ENCODE assay signal across 19 mouse cellular contexts in the genomic region with DNA sequence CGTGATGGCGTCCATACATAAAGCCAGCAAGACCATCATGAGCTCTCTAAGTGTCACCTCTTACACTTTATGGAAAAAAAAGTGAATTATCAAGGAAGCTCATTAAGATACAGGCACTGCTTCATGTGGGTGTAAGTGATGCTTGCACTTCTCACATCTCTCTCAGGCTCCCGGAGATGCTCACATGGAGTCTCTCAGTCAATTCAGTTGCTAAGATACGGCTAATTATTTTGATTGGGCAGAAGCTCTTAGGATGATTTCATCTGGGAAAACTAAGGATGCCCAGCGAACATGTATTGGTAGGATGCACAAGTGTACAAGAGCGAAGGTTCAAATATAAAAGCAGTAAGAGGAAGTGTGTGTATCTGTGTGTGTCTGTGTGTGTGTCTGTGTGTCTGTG. TPM values are rescaled to one million over a fixed set of nuclear protein-coding genes. Genes with fewer than 3 reads are reported as not detected.
DNase-seq lines count a peak whose midpoint lies in the region; ATAC-seq and TF ChIP-seq lines count a peak whose summit lies in the region.
"Had no signal": no experiment of that assay in that cellular context is flagged by ENCODE, and none has a peak within 500 bp of the region (broad histone marks: within the 10 kb centered on the region; RNA-seq: fewer than 3 reads in every experiment).

No protein-coding gene starts in this region.

- no peak overlapping the region for H3K4me2 ChIP-seq in hindbrain, postnatal 0 days (ENCODE audit: low read depth, low read length)
- no peak overlapping the region for H3K4me2 ChIP-seq in hindbrain, embryonic 14.5 days (replicated peaks)
- H3K4me2 ChIP-seq in forebrain, embryonic 13.5 days = no peak overlapping the region
- no peak overlapping the region for H3K4me2 ChIP-seq in midbrain, embryonic 15.5 days

- no peak overlapping the region for H3K9ac ChIP-seq in hindbrain, postnatal 0 days (replicated peaks; ENCODE audit: low read length)
- no peak overlapping the region for H3K9ac ChIP-seq in hindbrain, embryonic 14.5 days
- no peak overlapping the region for H3K9ac ChIP-seq in forebrain, embryonic 13.5 days
- H3K9ac ChIP-seq in midbrain, embryonic 15.5 days = no peak overlapping the region

- no peaks in the 10 kb centered on the region for H3K4me1 ChIP-seq in hindbrain, postnatal 0 days (ENCODE audit: insufficient read depth, low read length)
- no peaks in the 10 kb centered on the region for H3K4me1 ChIP-seq in hindbrain, embryonic 14.5 days (replicated peaks; ENCODE audit: control insufficient read depth, insufficient read depth, low read length)
- H3K4me1 ChIP-seq in forebrain, embryonic 13.5 days = no peaks in the 10 kb centered on the region
- H3K4me1 ChIP-seq in midbrain, embryonic 15.5 days = no peaks in the 10 kb centered on the region
- no peaks in the 10 kb centered on the region for H3K4me1 ChIP-seq in cerebellum, adult 2 months (ENCODE audit: control insufficient read depth, insufficient read depth, low read length)

- ATAC-seq in hindbrain, postnatal 0 days = no peak
- ATAC-seq in hindbrain, embryonic 14.5 days (ENCODE audit: low FRiP score) = no peak
- peak; percentile 57; the same call in 1 of the 2 replicates for ATAC-seq in forebrain, embryonic 13.5 days
- 0 out of 2 replicates have a peak, but pooled peaks have one; percentile 48 for ATAC-seq in midbrain, embryonic 15.5 days (replicated peaks)
- ATAC-seq in megakaryocyte progenitor cell, adult 5-6 weeks (replicated peaks; ENCODE audit: poor library complexity) = no peak
- ATAC-seq: intestine, embryonic 16.5 days; lung, postnatal 0 days had no signal

- peak; percentile 27 for DNase-seq in hindbrain, postnatal 0 days (ENCODE audit: low spot score)
- DNase-seq in hindbrain, embryonic 14.5 days (ENCODE audit: low spot score) = no peak
- DNase-seq in layer of hippocampus, adult 9-11 months = peak; percentile 17
- DNase-seq in cerebellum, adult 2 months = no peak
- no peak for DNase-seq in adrenal gland, adult 18-20 months (ENCODE audit: low spot score in 2 of 2)
- DNase-seq: adrenal gland, postnatal 25 days; cerebellum, adult 11 months; gastrocnemius, adult 2 months; heart, adult 2 months; heart, postnatal 14 days; kidney, postnatal 36 days; thymus, postnatal 14 days had no signal

- H3K27ac ChIP-seq in hindbrain, postnatal 0 days = no peak overlapping the region
- H3K27ac ChIP-seq in hindbrain, embryonic 14.5 days = no peak overlapping the region
- H3K27ac ChIP-seq in forebrain, embryonic 13.5 days = no peak overlapping the region
- no peak overlapping the region for H3K27ac ChIP-seq in midbrain, embryonic 15.5 days
- no peak overlapping the region for H3K27ac ChIP-seq in cerebellum, adult 2 months (ENCODE audit: insufficient read depth, low read length)
- H3K27ac ChIP-seq: gastrocnemius, adult 2 months; heart, adult 2 months had no signal

- no peak for TF ChIP-seq POLR2A in cerebellum, adult 2 months (IDR thresholded peaks at IDR 0.05; ENCODE audit: borderline replicate concordance, insufficient read depth, low read length)

- TF ChIP-seq CTCF in hindbrain, postnatal 0 days (IDR thresholded peaks at IDR 0.05; ENCODE audit: low read depth) = no peak
- TF ChIP-seq CTCF in cerebellum, adult 2 months (IDR thresholded peaks at IDR 0.05; ENCODE audit: borderline replicate concordance, insufficient read depth, low read depth, low read length) = no peak

- WGBS in hindbrain, postnatal 0 days = 67% methylated on average over 6 of the region's 6 CpGs
- WGBS in hindbrain, embryonic 14.5 days = 71% methylated on average over 6 of the region's 6 CpGs
- 65% methylated on average over 6 of the region's 6 CpGs for WGBS in forebrain, embryonic 13.5 days
- 73% methylated on average over 6 of the region's 6 CpGs for WGBS in midbrain, embryonic 15.5 days
- 68% methylated on average over 6 of the region's 6 CpGs for WGBS in cerebellum, adult 2 months

- no peaks in the 10 kb centered on the region for H3K27me3 ChIP-seq in hindbrain, postnatal 0 days (ENCODE audit: insufficient read depth, low read length)
- no peaks in the 10 kb centered on the region for H3K27me3 ChIP-seq in hindbrain, embryonic 14.5 days (ENCODE audit: control insufficient read depth, insufficient read depth, low read length)
- no peaks in the 10 kb centered on the region for H3K27me3 ChIP-seq in forebrain, embryonic 13.5 days
- no peaks in the 10 kb centered on the region for H3K27me3 ChIP-seq in midbrain, embryonic 15.5 days (replicated peaks)
- H3K27me3 ChIP-seq in cerebellum, adult 2 months (ENCODE audit: control insufficient read depth, insufficient read depth, low read length) = no peaks in the 10 kb centered on the region

- no peak overlapping the region for H3K4me3 ChIP-seq in hindbrain, postnatal 0 days (ENCODE audit: low read length)
- no peak overlapping the region for H3K4me3 ChIP-seq in hindbrain, embryonic 14.5 days (replicated peaks; ENCODE audit: low read length)
- H3K4me3 ChIP-seq in forebrain, embryonic 13.5 days = no peak overlapping the region
- H3K4me3 ChIP-seq in midbrain, embryonic 15.5 days = no peak overlapping the region
- no peak overlapping the region for H3K4me3 ChIP-seq in cerebellum, adult 2 months (replicated peaks; ENCODE audit: insufficient read depth, low read depth, low read length)
- H3K4me3 ChIP-seq: gastrocnemius, adult 2 months; heart, adult 2 months; myocyte had no signal

- no peaks in the 10 kb centered on the region for H3K36me3 ChIP-seq in hindbrain, postnatal 0 days (ENCODE audit: insufficient read depth, low read length)
- H3K36me3 ChIP-seq in hindbrain, embryonic 14.5 days (replicated peaks; ENCODE audit: control insufficient read depth, insufficient read depth) = no peaks in the 10 kb centered on the region
- no peaks in the 10 kb centered on the region for H3K36me3 ChIP-seq in forebrain, embryonic 13.5 days (ENCODE audit: poor library complexity, severe bottlenecking)
- no peaks in the 10 kb centered on the region for H3K36me3 ChIP-seq in midbrain, embryonic 15.5 days (replicated peaks)

- no peaks in the 10 kb centered on the region for H3K9me3 ChIP-seq in hindbrain, postnatal 0 days (ENCODE audit: low read length)
- no peaks in the 10 kb centered on the region for H3K9me3 ChIP-seq in hindbrain, embryonic 14.5 days (ENCODE audit: control insufficient read depth, low read length)
- H3K9me3 ChIP-seq in forebrain, embryonic 13.5 days (replicated peaks) = no peaks in the 10 kb centered on the region
- no peaks in the 10 kb centered on the region for H3K9me3 ChIP-seq in midbrain, embryonic 15.5 days

RNA-seq across cellular contexts. Expression of a gene that starts 38.1 kb away (rescaled TPM):
- total RNA-seq in hindbrain, postnatal 0 days (2014; rRNA removed) = 0.40 and 0.68 TPM in 2 replicates
- polyA plus RNA-seq in hindbrain, postnatal 0 days (2015; fragmentation: Nextera tagmentation; extraction: Ambion mirVana) = 0.35 and 0.42 TPM in 2 replicates
- polyA plus RNA-seq in hindbrain, embryonic 14.5 days (2014; fragmentation: Nextera tagmentation; extraction: Ambion mirVana) = 0.67 and 1.0 TPM in 2 replicates
- 0.36 and 0.49 TPM in 2 replicates for polyA plus RNA-seq in forebrain, embryonic 13.5 days (2015; fragmentation: Nextera tagmentation; extraction: Ambion mirVana)
- polyA plus RNA-seq in midbrain, embryonic 15.5 days (2015; fragmentation: Nextera tagmentation; extraction: Ambion mirVana) = 0.32 and 0.37 TPM in 2 replicates
- not detected in 2 replicates for polyA plus RNA-seq in cerebellum, adult 2 months (2012; rRNA removed)
- total RNA-seq in megakaryocyte progenitor cell, adult 5-6 weeks (2015) = not detected in 2 replicates
- total RNA-seq in megakaryocyte progenitor cell, adult 5-6 weeks (2017) = not detected in 2 replicates
- not detected for total RNA-seq in adrenal gland, adult 18-20 months (2021)
- total RNA-seq: adrenal gland, postnatal 25 days; gastrocnemius, adult 2 months; heart, adult 2 months; heart, postnatal 14 days; liver, adult 2 months had no signal
- polyA plus RNA-seq: heart, adult 2 months; liver, adult 2 months; lung, postnatal 0 days had no signal

Comparison
In these comparisons a context has a peak if more than half of its experiments do, and no peak if none do; other contexts are left out.
1. DNase-seq: peak in hindbrain, postnatal 0 days (single experiment) and layer of hippocampus, adult 9-11 months (single experiment); none in hindbrain, embryonic 14.5 days (single experiment), cerebellum, adult 2 months (0 of 2) and adrenal gland, adult 18-20 months (0 of 2).
2. ATAC-seq: peak in forebrain, embryonic 13.5 days (single experiment) and midbrain, embryonic 15.5 days (single experiment); none in hindbrain, postnatal 0 days (single experiment), hindbrain, embryonic 14.5 days (single experiment) and megakaryocyte progenitor cell, adult 5-6 weeks (single experiment).